Mouse (Mus musculus) spleen, embryonic (tissue): Measurements from ENCODE around the gene Agpat2.

Experiments
- CTCF ChIA-PET: fragments of 350-600 bp; sonication (Branson Sonifier 250); formaldehyde crosslinking; loops from one replicate; lab custom pipeline; 2022; lab: Charles Lee

Gene Agpat2

GRCm38 (mm10) chr2:26543768-26544167 lies 60.4 kb downstream of the Agpat2 start:
- CTCF ChIA-PET = no interaction called here

GRCm38 (mm10) chr2:26543155-26543554 lies 61.1 kb downstream of the Agpat2 start:
- CTCF ChIA-PET = no interaction called here
